Mouse (Mus musculus): ENCODE data around the gene Cyp2d9. TPM values are rescaled to one million over a fixed set of nuclear protein-coding genes. Genes with fewer than 3 reads are reported as not detected.

Cyp2d9 gene
- polyA plus RNA-seq (2015; fragmentation: Nextera tagmentation; extraction: Ambion mirVana) = 0.43 TPM in 1 of 2 replicates, not detected in the other

GRCm38 (mm10) chr15:82433137-82433536 lies at the start of gene Cyp2d9:
Gene Cyp2d9 (plus strand): TSS chr15:82433437.

GRCm38 (mm10) chr15:82393922-82394321 lies 39.3 kb upstream of the Cyp2d9 start, which contains the start of gene Cyp2d11:
Gene Cyp2d11 (minus strand): TSS chr15:82394022.

GRCm38 (mm10) chr15:82406981-82407380 lies 26.3 kb upstream of the Cyp2d9 start, which contains the start of gene Cyp2d10:
Gene Cyp2d10 (minus strand): TSS chr15:82407195.

Other genes starting within 250 kb of the Cyp2d9 start
- 0.25 and 0.38 TPM in 2 replicates for gene Shisa8, start 220.6 kb upstream of the Cyp2d9 start, polyA plus RNA-seq (2015; fragmentation: Nextera tagmentation; extraction: Ambion mirVana)
- 2.4 and 3.2 TPM in 2 replicates for gene Tnfrsf13c, start 209.1 kb upstream of the Cyp2d9 start, polyA plus RNA-seq (2015; fragmentation: Nextera tagmentation; extraction: Ambion mirVana)
- 57.7 and 58.3 TPM in 2 replicates for gene Cenpm, start 188.7 kb upstream of the Cyp2d9 start, polyA plus RNA-seq (2015; fragmentation: Nextera tagmentation; extraction: Ambion mirVana)
- gene 1500009C09Rik, start 181.0 kb upstream of the Cyp2d9 start, polyA plus RNA-seq (2015; fragmentation: Nextera tagmentation; extraction: Ambion mirVana) = not detected in 2 replicates
- 0.18 and 0.21 TPM in 2 replicates for gene Sept3, start 158.5 kb upstream of the Cyp2d9 start, polyA plus RNA-seq (2015; fragmentation: Nextera tagmentation; extraction: Ambion mirVana)
- gene Wbp2nl, start 134.5 kb upstream of the Cyp2d9 start, polyA plus RNA-seq (2015; fragmentation: Nextera tagmentation; extraction: Ambion mirVana) = 0.19 TPM in 1 of 2 replicates, not detected in the other
- gene Naga, start 94.5 kb upstream of the Cyp2d9 start, polyA plus RNA-seq (2015; fragmentation: Nextera tagmentation; extraction: Ambion mirVana) = 34.6 and 38.5 TPM in 2 replicates
- gene Pheta2, start 94.5 kb upstream of the Cyp2d9 start, polyA plus RNA-seq (2015; fragmentation: Nextera tagmentation; extraction: Ambion mirVana) = 44.6 and 47.0 TPM in 2 replicates
- gene Smdt1, start 94.5 kb upstream of the Cyp2d9 start, polyA plus RNA-seq (2015; fragmentation: Nextera tagmentation; extraction: Ambion mirVana) = 179 and 183 TPM in 2 replicates
- 316 and 318 TPM in 2 replicates for gene Ndufa6, start 79.1 kb upstream of the Cyp2d9 start, polyA plus RNA-seq (2015; fragmentation: Nextera tagmentation; extraction: Ambion mirVana)
- gene Cyp2d22, start 53.2 kb upstream of the Cyp2d9 start, polyA plus RNA-seq (2015; fragmentation: Nextera tagmentation; extraction: Ambion mirVana) = 2.9 and 5.0 TPM in 2 replicates
- not detected in 2 replicates for gene Cyp2d11, start 39.4 kb upstream of the Cyp2d9 start, polyA plus RNA-seq (2015; fragmentation: Nextera tagmentation; extraction: Ambion mirVana)
- 0.16 and 0.40 TPM in 2 replicates for gene Cyp2d10, start 26.2 kb upstream of the Cyp2d9 start, polyA plus RNA-seq (2015; fragmentation: Nextera tagmentation; extraction: Ambion mirVana)
- gene Cyp2d12, start 121.6 kb downstream of the Cyp2d9 start, polyA plus RNA-seq (2015; fragmentation: Nextera tagmentation; extraction: Ambion mirVana) = not detected in 2 replicates
- gene Cyp2d34, start 187.5 kb downstream of the Cyp2d9 start, polyA plus RNA-seq (2015; fragmentation: Nextera tagmentation; extraction: Ambion mirVana) = not detected in 2 replicates